Mouse (Mus musculus) left cerebral cortex, adult 6 months (tissue): ENCODE results near the gene Ccdc189. TPM values are rescaled to one million over a fixed set of nuclear protein-coding genes. Genes with fewer than 3 reads are reported as not detected.

Source experiments
- long read RNA-seq, 2 experiments: library from polyadenylated mRNA; unstranded; transcript quantifications; one replicate each; pipeline ENCODE4 v2.0.0; 2019 to 2020
- polyA plus RNA-seq: library from polyadenylated mRNA; unstranded; fragments of <200 nt; fragmentation: Nextera tagmentation; gene quantifications from 2 replicates; pipeline ENCODE4 v1.2.3, GENCODE M21; 2021

Gene Ccdc189
- polyA plus RNA-seq: 11.4 and 13.3 TPM in 2 replicates
- long read RNA-seq, experiment 1, transcript Ccdc189-201 (9 exons, 2,536 nt): major isoform, 11 of 22 reads
- long read RNA-seq, experiment 1, partial matches to known transcripts: 2 of 22 reads
- long read RNA-seq, experiment 1, other reads (novel, unspliced or antisense): 9 of 22 reads
- long read RNA-seq, experiment 2, partial matches to known transcripts: 3 of 11 reads
- long read RNA-seq, experiment 2, other reads (novel, unspliced or antisense): 2 of 11 reads

DNA sequence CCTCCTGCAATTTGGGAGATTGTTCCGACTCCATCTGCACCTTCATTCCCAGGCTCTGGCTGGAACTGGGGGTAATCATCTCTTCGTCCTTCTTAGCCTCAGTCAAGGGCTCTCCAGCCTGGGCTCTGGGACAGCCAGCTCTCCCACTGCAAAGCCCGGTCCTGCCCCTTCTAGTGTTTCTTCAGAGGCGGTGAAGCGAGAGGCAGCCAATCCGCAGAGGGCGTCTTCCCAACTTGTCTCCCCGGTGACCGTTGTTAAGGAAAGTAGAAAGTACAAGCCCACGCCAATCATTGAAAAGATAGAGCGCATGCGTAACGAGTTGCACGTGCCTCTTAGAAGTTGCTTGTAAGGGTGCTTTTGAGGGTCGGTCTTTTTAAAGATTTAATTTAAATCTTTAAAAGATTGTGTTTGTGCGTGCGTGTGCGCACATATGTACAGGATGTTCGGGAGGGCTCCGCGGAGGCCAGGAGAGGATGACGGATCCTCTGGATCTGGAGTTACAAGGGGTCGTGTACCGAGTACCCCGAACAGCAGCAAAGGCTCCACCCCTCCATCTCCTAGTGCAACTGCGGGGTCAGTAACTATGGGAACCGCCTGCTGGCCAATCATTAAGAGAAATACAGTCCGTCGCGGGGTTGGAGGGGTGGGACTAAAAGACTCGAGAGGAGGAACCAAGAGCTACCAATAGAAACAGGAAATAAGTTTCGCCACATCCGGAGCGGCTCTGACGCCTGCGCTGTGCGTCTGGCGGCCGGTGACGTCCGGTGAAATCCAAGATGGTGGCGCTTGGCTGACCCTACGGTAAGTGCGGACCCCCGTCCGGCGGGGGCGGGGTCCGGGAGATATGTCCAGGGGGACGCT, at the start of gene Ccdc189, which contains the start of gene Rnf40:
Ccdc189 (minus strand) TSS at position 585 of the 861 bp plus-strand sequence.
Rnf40 (plus strand) TSS at position 757 of the 861 bp plus-strand sequence.

DNA sequence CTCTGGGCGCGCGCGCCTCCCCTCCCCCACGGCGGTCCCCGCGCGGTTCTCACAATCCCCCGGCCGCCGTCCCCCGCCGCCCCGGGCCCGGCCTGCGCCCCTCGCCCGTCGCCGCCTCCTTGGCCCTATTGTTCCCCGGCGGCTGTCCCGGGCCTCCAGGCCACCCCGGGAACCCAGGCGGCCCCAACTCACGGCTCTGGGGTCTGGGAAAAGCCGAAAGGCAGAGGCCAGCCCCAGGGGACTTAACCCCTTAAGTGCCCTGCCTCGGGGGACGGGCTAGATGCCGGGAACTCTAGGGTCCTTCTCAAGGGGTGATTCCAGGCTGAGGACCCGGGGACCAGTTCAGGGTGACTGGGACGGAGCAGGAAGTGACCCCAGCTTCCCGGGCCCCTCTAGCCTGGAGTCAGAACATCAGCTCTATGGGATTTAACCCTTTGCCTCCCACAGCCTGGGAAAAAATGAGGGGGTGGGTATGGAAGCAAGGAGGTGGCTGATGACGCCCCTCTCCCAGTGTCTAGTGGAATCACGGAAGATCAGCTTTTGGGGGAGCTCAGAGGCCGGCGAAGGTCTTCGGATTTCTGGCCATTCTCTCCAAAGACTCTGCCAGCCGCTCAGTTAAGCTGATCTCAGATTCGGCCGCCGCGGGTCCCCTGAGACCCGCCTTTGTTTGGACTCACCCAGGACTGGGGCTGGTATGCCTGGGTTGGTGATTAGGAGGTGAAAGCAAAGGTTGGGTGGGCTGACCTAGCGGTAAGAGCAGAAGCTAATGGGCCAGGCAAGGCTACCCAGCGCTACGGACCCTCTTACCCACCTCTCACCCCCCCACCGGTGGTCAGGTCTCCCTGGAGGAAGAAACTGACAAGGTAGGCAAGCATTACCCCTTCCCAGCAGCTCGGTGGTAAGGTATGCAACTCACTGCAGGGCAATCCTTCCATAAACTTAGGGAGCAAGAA, 26.8 kb upstream of the Ccdc189 start, which contains the start of gene Zfp629:
Zfp629 (minus strand) TSS at position 907 of the 953 bp plus-strand sequence.

DNA sequence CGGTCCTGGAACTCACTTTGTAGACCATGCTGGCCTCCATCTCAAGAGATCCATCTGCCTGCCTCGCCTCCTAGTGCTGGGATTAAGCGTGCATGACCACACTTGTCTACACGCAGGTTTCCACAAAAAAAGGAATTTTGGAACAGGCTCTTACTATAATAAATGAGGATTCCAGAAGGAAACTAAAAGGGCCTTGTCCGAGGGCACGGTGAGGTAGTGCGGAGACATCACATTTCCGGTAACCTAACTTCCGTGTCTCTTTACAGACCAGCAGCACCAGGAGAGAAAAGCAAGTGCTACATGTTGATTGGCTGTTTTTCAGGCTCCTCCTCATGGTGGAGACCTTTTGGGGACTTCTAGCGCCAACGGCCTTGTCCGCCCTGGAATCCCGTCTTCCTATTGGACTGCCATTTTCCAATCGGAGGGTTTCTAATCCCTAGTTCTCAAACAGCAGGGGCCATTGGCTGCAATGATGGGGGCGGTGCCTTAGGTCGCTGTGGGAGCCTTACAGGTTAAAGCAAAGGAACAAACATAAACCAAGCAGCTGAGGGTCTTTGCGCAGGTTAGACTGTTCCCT, 15.4 kb downstream of the Ccdc189 start, which contains the start of gene Phkg2:
Phkg2 (plus strand) TSS at position 446 of the 577 bp plus-strand sequence.

DNA sequence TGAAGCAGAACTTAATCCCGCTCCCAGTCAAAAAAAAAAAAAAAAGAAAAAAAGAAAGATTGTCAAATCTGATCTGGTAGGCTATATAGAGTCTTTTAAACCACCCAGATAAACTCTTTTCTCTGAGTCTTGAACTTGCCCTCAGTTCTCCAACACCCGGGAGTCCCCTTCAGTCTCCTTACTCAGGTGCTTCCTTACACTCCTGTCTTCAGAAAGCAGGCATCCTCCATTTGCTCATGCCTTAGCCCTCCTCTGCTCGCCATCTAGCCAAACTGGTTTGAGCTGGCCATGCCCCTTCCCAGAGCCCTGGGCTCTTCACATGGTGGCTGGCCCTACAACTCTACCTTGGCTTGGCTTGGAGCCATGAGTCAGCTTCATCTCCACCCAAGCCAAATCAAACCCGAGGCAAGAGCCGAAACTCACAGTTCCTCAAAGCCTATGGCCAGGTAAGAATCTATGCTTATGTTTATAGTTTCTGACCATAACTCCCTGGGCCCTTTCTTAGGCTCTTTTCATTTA, 27.0 kb downstream of the Ccdc189 start, which contains the start of gene Tmem265:
Tmem265 (plus strand) TSS at position 51 of the 519 bp plus-strand sequence.

Other genes starting within 250 kb of the Ccdc189 start
- 2.6 and 2.7 TPM in 2 replicates for gene Zfp768, start 243.0 kb downstream of the Ccdc189 start, polyA plus RNA-seq
- 3.3 TPM in 2 replicates for gene Zfp747, start 212.5 kb downstream of the Ccdc189 start, polyA plus RNA-seq
- gene 9130019O22Rik, start 201.4 kb downstream of the Ccdc189 start, polyA plus RNA-seq: 1.3 and 2.6 TPM in 2 replicates
- gene E430018J23Rik, start 195.0 kb downstream of the Ccdc189 start, polyA plus RNA-seq: 3.3 and 4.6 TPM in 2 replicates
- 2.5 and 3.2 TPM in 2 replicates for gene Zfp764, start 181.8 kb downstream of the Ccdc189 start, polyA plus RNA-seq
- gene Zfp688, start 166.5 kb downstream of the Ccdc189 start, polyA plus RNA-seq: 26.3 and 38.5 TPM in 2 replicates
- 2.5 and 2.9 TPM in 2 replicates for gene Zfp689, start 139.4 kb downstream of the Ccdc189 start, polyA plus RNA-seq
- gene Prr14, start 129.0 kb downstream of the Ccdc189 start, polyA plus RNA-seq: 8.4 and 20.3 TPM in 2 replicates
- gene Fbrs, start 109.4 kb downstream of the Ccdc189 start, polyA plus RNA-seq: 2.8 and 8.4 TPM in 2 replicates
- 10.7 and 13.8 TPM in 2 replicates for gene Srcap, start 76.6 kb downstream of the Ccdc189 start, polyA plus RNA-seq
- gene Gm42715, start 69.0 kb downstream of the Ccdc189 start, polyA plus RNA-seq: 1.8 and 2.5 TPM in 2 replicates
- gene Tmem265, start 27.2 kb downstream of the Ccdc189 start, polyA plus RNA-seq: not detected in 2 replicates
- 19.9 and 24.9 TPM in 2 replicates for gene Phkg2, start 15.3 kb downstream of the Ccdc189 start, polyA plus RNA-seq
- gene Rnf40, start 172 bp upstream of the Ccdc189 start, polyA plus RNA-seq: 9.2 and 12.6 TPM in 2 replicates
- gene Zfp629, start 27.2 kb upstream of the Ccdc189 start, polyA plus RNA-seq: 1.4 and 2.9 TPM in 2 replicates
- 3.8 and 12.7 TPM in 2 replicates for gene Bcl7c, start 120.3 kb upstream of the Ccdc189 start, polyA plus RNA-seq
- gene Ctf1, start 124.1 kb upstream of the Ccdc189 start, polyA plus RNA-seq: 0.44 and 3.5 TPM in 2 replicates
- gene Ctf2, start 143.6 kb upstream of the Ccdc189 start, polyA plus RNA-seq: 0.06 TPM in 1 of 2 replicates, not detected in the other
- gene Fbxl19, start 155.9 kb upstream of the Ccdc189 start, polyA plus RNA-seq: 0.92 and 1.6 TPM in 2 replicates
- 18.3 and 21.9 TPM in 2 replicates for gene Orai3, start 181.2 kb upstream of the Ccdc189 start, polyA plus RNA-seq
- 5.7 and 26.7 TPM in 2 replicates for gene Setd1a, start 188.1 kb upstream of the Ccdc189 start, polyA plus RNA-seq
- not detected in 2 replicates for gene Gm49388, start 197.0 kb upstream of the Ccdc189 start, polyA plus RNA-seq
- gene Hsd3b7, start 212.0 kb upstream of the Ccdc189 start, polyA plus RNA-seq: 5.9 and 9.1 TPM in 2 replicates
- gene Stx4a, start 235.7 kb upstream of the Ccdc189 start, polyA plus RNA-seq: 12.9 and 16.7 TPM in 2 replicates
- gene Stx1b, start 236.0 kb upstream of the Ccdc189 start, polyA plus RNA-seq: 37.7 and 70.1 TPM in 2 replicates